Mouse (Mus musculus) mesoderm, embryonic 11.5 days (tissue): Measurements from ENCODE around the gene Slit1.

Experiments used
- DNase-seq: peaks from one replicate; pipeline ENCODE4 v3.0.0-alpha.2; 2012; ENCODE audit warnings: low read depth, low spot score

The Slit1 gene

GRCm38 (mm10) chr19:41743396-41743795, at the start of gene Slit1:
Gene Slit1 (minus strand): TSS chr19:41743665.
- peak; percentile 56 for DNase-seq

GRCm38 (mm10) chr19:41792934-41793486, 49.5 kb upstream of the Slit1 start:
- DNase-seq, result no peak

- no peak for DNase-seq
Observed at GRCm38 (mm10) chr19:41791384-41791783, 47.9 kb upstream of the Slit1 start.

DNA sequence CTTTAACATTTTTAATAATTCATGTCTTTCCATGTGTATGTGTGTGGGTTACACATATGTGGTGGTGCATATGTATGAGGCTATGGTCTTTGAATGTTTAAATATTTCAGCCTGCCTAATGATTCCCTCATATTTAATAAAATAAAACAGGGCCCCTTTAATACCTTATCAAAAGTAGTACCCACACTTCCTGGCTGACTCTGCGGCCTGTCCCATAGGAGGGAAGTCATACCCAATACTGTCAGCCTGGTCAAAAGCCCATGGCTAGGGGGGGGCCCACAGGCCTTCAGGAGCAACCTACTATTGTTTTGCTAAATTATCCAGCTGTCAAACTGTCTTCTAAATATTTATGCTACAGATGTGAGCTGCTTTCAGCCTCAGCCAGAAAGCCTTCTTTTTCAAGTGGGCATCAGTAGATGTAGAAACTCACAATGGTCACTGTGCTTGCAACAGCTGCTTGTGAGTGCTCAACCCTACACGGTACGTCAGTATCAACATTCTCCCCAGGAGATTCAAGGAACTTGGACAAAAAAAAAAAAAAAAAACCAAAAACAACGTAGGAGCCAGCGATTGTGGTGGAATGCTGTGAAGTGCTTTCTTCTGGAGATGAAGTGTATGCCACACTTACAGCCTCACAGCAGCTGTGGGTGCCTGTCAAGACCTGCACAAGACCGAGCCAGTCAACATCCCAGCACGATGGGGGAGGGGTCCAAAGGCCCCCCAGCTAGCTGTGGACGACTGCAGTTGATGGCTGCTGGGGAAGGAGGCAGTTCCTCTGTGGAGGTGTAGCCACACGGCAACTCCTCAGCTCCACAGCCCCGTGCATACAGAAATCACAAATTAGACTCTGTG, 45.9 kb upstream of the Slit1 start:
- no peak for DNase-seq

GRCm38 (mm10) chr19:41786896-41787295, 43.4 kb upstream of the Slit1 start:
- DNase-seq, result no peak

DNA sequence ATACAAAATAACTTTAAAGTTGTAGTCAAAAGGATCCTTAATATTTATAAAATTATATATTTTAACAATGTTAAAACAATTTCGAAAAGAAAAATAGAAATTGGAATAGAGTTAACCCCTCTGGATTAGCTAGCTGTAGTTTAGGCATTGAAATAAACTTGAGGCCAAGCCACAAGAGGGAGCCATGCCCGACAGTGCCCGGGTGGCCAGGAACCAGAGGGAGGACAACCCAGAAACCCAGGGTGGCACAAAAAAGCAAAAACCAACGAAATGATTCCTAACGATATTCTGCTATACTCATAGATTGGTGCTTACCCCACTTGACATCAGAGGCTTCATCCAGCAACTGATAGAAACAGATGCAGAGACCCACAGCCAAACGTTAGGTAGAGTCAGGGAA, 34.0 kb upstream of the Slit1 start:
- DNase-seq, result no peak

DNA sequence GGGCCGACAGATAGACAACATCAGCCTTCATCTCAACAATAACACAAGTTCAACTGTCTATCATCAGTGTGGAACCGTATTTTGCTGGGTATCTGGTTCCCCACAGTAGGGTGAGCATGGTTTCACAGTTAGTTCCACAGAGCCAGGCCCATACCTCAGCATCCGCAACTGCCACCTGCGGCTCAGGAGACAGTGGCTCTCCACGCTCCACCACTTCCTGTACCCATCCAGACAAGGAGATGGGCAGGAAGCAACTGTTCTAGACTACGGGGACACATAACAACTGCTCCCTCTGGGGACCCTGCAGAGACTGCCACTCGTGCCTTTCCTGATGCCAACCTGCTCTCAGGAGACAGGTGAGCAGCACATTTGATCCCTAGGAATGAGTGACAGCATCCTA, 25.2 kb upstream of the Slit1 start:
- DNase-seq, result no peak

- DNase-seq, result no peak
Observed at GRCm38 (mm10) chr19:41766628-41767027, 23.2 kb upstream of the Slit1 start.

- DNase-seq, result peak; percentile 90
Observed at GRCm38 (mm10) chr19:41763870-41764660, 20.6 kb upstream of the Slit1 start.

GRCm38 (mm10) chr19:41761529-41761928, 18.1 kb upstream of the Slit1 start:
- peak; percentile 68 for DNase-seq

- DNase-seq, result no peak
Observed at GRCm38 (mm10) chr19:41759765-41760164, 16.3 kb upstream of the Slit1 start.

DNA sequence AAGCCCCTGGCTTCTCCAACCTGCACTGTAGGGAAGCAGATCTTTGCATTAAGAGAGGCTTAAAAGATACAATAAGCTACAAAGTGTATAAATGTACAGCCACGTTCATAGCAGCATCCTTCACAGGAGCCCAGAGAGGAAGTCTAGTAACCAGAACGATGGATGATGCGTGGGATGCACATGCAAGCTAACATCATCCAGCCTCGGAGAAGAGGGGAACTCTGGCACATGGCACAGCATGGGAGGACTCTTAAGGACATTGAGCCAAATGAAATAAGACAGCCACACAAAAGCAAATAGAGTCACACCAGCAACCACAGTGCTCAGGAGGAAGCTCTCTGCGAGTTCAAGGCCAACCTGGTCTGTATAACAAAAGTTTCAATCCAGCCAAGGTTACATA, 15.8 kb upstream of the Slit1 start:
- DNase-seq, result no peak

GRCm38 (mm10) chr19:41754760-41755159, 11.3 kb upstream of the Slit1 start:
- DNase-seq, result no peak

DNA sequence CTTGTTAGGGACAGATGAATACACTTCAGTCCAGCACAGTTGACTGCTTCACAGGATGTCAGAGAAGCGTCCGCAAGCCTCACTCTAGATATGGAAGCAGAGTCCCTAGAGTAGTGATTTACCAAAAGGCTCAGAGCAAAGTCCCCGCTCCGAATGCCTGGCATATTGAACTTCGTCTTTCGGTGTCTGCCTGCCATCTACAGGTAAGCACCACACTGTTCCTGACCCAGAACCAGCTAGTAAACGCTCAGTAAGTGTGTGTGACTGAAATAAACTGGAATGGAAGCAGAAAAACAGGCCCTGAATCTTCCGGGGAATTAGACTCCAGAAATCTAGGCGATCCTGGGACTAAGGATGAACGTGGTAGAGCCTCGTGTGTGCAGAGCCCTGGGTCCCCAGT, 8.4 kb upstream of the Slit1 start:
- no peak for DNase-seq

DNA sequence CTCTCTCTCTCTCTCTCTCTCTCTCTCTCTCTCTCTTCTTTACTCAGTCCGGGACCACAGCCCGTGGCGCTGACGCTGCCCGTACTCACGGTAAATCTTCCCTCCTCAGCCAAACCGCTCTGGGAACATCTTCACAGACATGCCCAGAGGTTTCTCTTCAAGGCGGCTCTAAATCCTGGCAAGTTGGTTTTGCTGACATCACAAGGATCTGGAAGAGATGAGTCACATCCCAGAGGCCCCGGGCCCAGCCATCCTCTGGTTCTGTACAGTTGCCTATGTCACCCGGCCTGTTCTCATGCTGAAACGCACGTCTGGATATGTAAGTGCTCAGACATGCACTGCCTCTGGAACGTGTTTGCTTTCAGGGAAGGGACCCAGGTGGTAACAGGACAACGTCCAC, 4.0 kb upstream of the Slit1 start:
- no peak for DNase-seq

DNA sequence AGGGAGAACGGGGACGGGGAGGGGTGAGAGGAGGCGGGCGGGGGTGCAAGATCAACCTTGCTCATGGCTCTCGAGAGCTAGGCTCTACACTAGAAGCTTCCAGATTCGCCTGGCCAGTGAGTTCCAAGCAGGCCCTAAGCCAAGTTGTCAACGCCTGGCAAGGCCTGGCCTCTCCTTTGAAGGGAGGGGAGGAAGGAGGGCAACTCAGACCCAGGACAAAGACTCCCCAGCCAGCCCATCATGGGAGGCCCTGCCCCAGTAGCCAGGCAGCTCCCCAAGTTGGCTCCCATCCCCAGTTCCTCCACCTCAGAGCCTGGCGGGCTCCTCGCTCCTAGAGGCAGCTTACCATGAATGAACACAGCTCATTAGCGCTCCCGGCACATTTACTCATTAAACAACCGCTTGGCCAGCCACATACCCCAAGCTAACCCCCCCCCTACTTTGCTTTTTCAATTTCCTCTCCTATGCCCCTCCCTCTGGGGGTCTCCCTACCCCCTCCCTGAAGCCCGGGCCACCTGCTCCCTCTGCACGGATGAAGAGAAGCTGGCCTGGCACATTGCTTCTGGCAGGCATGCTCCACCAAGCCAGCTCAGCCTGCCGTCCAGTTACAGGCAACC, 2.6 kb upstream of the Slit1 start:
- DNase-seq, result no peak

DNA sequence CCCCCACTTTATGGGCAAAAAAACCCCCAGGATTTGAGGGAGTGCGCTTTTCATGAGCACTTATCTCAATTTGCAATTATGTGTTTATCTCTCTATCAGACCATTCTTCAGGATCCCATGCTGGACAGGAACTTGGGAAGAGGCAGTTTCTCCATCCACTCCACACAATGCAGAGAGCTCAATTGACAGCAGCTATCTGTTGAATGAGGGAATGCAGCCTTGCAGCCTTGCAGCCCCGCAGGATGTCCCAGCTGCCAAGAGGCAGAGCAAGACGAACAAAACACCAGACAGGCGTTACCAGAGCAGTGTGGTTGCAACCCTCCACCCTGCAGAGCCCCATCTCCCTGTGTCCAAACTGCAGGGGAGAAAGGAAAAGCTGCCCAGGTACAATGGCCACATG, 4.6 kb downstream of the Slit1 start:
- no peak for DNase-seq

DNA sequence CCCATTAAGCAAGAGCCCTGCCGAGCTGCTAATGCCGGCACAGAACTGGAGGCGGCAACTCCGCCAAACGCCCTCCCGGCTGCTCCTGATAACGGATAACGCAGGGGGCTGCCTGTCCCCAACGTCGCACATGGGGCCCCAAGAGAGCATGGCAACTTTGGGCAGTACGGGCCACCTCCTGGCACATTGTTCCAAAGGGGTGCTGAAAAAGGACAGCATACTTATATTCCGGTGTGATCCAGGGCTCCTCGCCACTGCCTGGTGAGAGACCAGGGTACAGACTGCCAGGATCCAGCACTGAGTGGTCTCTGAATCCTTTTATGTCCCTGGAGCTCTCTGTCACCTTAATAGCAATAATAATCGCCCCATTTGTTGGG, 5.0 kb downstream of the Slit1 start:
- DNase-seq, result no peak

DNA sequence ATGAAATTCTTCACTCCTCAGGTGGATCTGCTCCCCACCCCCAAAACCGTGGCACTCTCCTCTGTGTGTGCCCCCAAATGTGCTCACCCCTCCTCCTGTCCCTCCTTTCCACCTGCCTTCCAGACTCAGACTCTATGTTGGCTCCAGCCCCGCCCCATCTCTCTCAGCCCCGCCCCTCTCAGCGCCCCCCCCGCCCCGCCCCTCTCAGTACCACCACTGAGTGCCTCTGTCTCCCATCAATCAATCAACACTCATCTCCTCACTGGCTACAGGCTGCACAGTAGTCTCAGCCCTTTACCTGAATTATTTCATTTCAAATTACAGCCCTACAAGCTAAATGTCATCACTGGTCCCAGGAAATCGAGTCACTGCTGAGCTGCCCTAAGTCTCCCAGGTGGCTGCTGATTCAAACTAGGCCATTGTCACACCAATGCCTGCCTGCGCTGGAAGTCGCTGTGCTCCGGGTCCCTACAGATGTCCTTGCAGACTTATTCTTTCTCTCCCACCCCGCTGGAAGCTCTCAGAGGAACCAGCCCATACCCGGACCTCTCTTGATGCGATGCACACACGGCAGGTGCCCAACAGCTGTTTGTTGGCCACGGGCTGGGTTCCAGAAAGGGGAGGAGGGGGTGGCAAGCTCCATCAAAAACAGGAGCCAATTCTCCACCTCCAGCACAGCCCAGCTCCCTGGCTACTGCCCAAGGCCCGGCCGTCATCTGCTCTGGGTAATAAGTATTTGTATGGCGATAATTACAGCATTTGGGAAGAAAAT, 5.6 kb downstream of the Slit1 start:
- DNase-seq, result no peak

- no peak for DNase-seq
Observed at GRCm38 (mm10) chr19:41734685-41735084, 8.8 kb downstream of the Slit1 start.

DNA sequence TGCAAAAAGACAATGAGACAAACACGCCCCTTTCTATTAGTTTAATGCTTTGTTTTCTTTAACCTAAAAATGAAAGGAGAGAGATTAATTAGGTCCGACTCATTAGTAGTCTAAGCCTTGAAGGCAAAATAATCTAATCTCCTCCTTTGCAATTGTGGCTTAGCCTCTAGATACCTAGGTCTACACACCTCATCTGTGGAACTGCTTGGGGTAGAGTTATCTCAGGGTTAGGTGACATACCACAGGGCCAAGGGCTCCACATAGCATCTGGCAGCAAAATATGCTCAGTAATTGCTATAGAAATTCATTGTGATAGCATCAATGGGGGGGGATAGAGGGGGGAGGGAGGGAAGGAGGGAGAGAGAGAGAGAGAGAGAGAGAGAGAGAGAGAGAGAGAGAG, 18.0 kb downstream of the Slit1 start:
- no peak for DNase-seq
